Mouse (Mus musculus) cerebellum, adult 2 months (tissue): Measurements from ENCODE around the gene Mical3.

Source experiments
- CTCF ChIP-seq: fragments of 200-500 bp; IDR thresholded peaks from 2 replicates; pipeline ENCODE4 v1.5.1; 2011; ENCODE audit warnings: low read depth, mild to moderate bottlenecking, control low read depth, low read length, moderate library complexity, borderline replicate concordance; ENCODE audit not compliant: insufficient read depth
- POLR2A ChIP-seq: fragments of 200-500 bp; IDR thresholded peaks from 2 replicates; pipeline ENCODE4 v1.6.1; 2011; ENCODE audit warnings: low read length, control low read depth, borderline replicate concordance; ENCODE audit not compliant: insufficient read depth

DNA sequence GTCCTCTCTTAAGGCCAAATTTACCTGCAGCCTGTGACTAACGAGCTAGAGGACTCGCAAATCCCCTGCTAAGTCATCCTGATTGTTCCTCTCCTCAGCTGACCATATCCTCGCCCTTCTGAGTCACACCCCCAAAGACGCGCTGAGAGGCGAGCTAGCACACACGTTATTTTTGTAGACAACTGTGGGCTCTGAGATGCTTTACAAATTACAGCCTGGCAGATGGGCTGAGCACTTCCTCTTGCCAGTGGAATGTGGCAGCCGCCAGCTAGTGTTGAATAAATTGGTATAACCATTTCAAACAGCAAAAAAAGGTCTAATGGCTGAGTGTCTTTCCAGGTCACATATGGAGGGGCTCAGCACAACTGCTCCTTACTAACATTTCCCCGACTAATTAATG is 91.5 kb downstream of the Mical3 start:
- TF ChIP-seq CTCF (no peak), POLR2A (no peak)
